34 mouse cellular contexts compared by ENCODE assay signal in the genomic region with DNA sequence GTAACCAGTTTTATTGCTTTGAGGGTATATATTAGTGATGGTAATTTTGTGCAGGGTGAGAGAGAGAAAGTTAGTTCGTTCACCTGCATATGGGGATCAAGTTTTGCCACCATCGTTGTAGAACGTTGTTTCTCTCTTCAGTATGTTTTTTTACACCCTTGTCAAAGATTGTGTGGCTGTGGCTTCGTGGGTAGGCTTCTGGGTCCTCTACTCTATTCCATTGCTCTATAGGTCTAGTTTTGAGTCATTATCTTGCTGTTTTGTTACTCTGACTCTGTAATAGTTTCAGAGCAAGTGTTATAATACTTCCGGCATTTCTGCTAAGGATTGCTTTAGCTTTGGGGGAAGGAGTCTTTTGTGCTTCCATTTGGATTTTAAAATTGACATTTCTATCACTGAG. TPM values are rescaled to one million over a fixed set of nuclear protein-coding genes. Genes with fewer than 3 reads are reported as not detected.
"Had no signal": no experiment of that assay in that cellular context is flagged by ENCODE, and none has a peak within 500 bp of the region (broad histone marks: within the 10 kb centered on the region; RNA-seq: fewer than 3 reads in every experiment).

No protein-coding gene starts in this region.

- H3K27ac ChIP-seq: heart, adult 2 months; heart, embryonic 13.5 days; heart, embryonic 15.5 days; hindbrain, embryonic 10.5 days; hindbrain, embryonic 12.5 days; hindbrain, embryonic 14.5 days; intestine, embryonic 15.5 days; kidney, embryonic 15.5 days; kidney, postnatal 0 days; layer of hippocampus, adult 2 months; limb, embryonic 13.5 days; limb, embryonic 15.5 days; liver, embryonic 12.5 days; liver, embryonic 14.5 days had no signal

- H3K27me3 ChIP-seq: heart, embryonic 13.5 days; heart, embryonic 15.5 days; hindbrain, embryonic 12.5 days; intestine, embryonic 15.5 days; kidney, embryonic 15.5 days; limb, embryonic 13.5 days; limb, embryonic 15.5 days; liver, embryonic 12.5 days had no signal

- H3K4me3 ChIP-seq: heart, adult 2 months; heart, embryonic 13.5 days; heart, embryonic 15.5 days; hindbrain, embryonic 10.5 days; hindbrain, embryonic 12.5 days; intestine, embryonic 15.5 days; kidney, embryonic 15.5 days; layer of hippocampus, adult 2 months; limb, embryonic 13.5 days; limb, embryonic 15.5 days; liver, embryonic 12.5 days had no signal

- H3K36me3 ChIP-seq: heart, embryonic 13.5 days; heart, embryonic 15.5 days; hindbrain, embryonic 10.5 days; hindbrain, embryonic 12.5 days; intestine, embryonic 15.5 days; kidney, embryonic 15.5 days; limb, embryonic 13.5 days; limb, embryonic 15.5 days; liver, embryonic 12.5 days had no signal

- H3K4me1 ChIP-seq: intestine, embryonic 15.5 days; liver, embryonic 12.5 days had no signal

- H3K9me3 ChIP-seq: heart, embryonic 13.5 days; heart, embryonic 15.5 days; hindbrain, embryonic 10.5 days; hindbrain, embryonic 12.5 days; intestine, embryonic 15.5 days; kidney, embryonic 15.5 days; limb, embryonic 13.5 days; limb, embryonic 15.5 days; liver, embryonic 12.5 days had no signal

- ATAC-seq: hindbrain, embryonic 16.5 days; intestine, embryonic 15.5 days; liver, embryonic 12.5 days had no signal

- H3K9ac ChIP-seq: heart, embryonic 13.5 days; heart, embryonic 15.5 days; hindbrain, embryonic 12.5 days; hindbrain, embryonic 14.5 days; intestine, embryonic 15.5 days; kidney, embryonic 15.5 days; limb, embryonic 13.5 days; limb, embryonic 15.5 days; liver, embryonic 12.5 days; liver, embryonic 14.5 days had no signal

- DNase-seq: gastrocnemius, postnatal 14 days; heart, adult 2 months; heart, postnatal 4 days; kidney, adult 11 months; kidney, adult 2 months; kidney, adult 9 months; kidney, postnatal 14 days; kidney, postnatal 4 days; layer of hippocampus, adult 9-11 months; layer of hippocampus, postnatal 36 days; left cerebral cortex, postnatal 4 days had no signal

- H3K4me2 ChIP-seq: heart, embryonic 11.5 days; heart, embryonic 13.5 days; heart, embryonic 15.5 days; hindbrain, embryonic 12.5 days; hindbrain, embryonic 14.5 days; intestine, embryonic 15.5 days; kidney, embryonic 15.5 days; limb, embryonic 13.5 days; limb, embryonic 15.5 days; liver, embryonic 12.5 days had no signal

RNA-seq across cellular contexts. Expression of gene Ninj2, which starts 26.7 kb away (rescaled TPM):
- total RNA-seq: gastrocnemius, adult 18-20 months; gastrocnemius, adult 8-10 months; gastrocnemius, postnatal 14 days; gastrocnemius, postnatal 4 days; granulocyte monocyte progenitor cell, adult 5-6 weeks; heart, adult 2 months; heart, postnatal 25 days; heart, postnatal 4 days; left cerebral cortex, postnatal 4 days; liver, adult 2 months had no signal
- polyA plus RNA-seq: heart, adult 2 months; heart, embryonic 11.5 days; heart, embryonic 13.5 days; heart, postnatal 0 days; hindbrain, embryonic 10.5 days; hindbrain, embryonic 12.5 days; hindbrain, embryonic 14.5 days; hindbrain, embryonic 16.5 days; intestine, embryonic 15.5 days; kidney, adult 2 months; kidney, embryonic 15.5 days; kidney, postnatal 0 days; limb, embryonic 11.5 days; liver, adult 2 months; liver, embryonic 12.5 days had no signal
